Mouse (Mus musculus) heart, postnatal 4 days (tissue): ENCODE data around the gene Dnah5. TPM values are rescaled to one million over a fixed set of nuclear protein-coding genes. Genes with fewer than 3 reads are reported as not detected.

Experiments used
- DNase-seq: peaks from one replicate; pipeline ENCODE4 v3.0.0; 2021
- total RNA-seq, 2 experiments: library from RNA; stranded (reverse); gene quantifications; 2 replicates each; pipeline ENCODE4 v1.2.3; 2021

The Dnah5 gene
- total RNA-seq, 2 experiments from 2014 or later, result 0.02 TPM

- DNase-seq, result no peak
Observed at GRCm38 (mm10) chr15:28473749-28474390, 270.3 kb downstream of the Dnah5 start.

- no peak for DNase-seq
Observed at GRCm38 (mm10) chr15:28502820-28503219, 299.3 kb downstream of the Dnah5 start.

GRCm38 (mm10) chr15:28515176-28515575 lies 311.6 kb downstream of the Dnah5 start:
- no peak for DNase-seq

Other genes with a start within 250 kb of the Dnah5 start
- 10 to 100 TPM; 91.2 to 98.7 TPM for gene Trio, start 177.9 kb upstream of the Dnah5 start, total RNA-seq